Mouse (Mus musculus) adrenal gland, adult 2 months (tissue): ENCODE measurements around the gene Gm20518. TPM values are rescaled to one million over a fixed set of nuclear protein-coding genes. Genes with fewer than 3 reads are reported as not detected.

ENCODE experiments used
- DNase-seq: peaks from one replicate; pipeline ENCODE4 v3.0.0; 2021
- long read RNA-seq: library from polyadenylated mRNA; stranded (forward); transcript quantifications from one replicate; pipeline ENCODE4 v2.0.0, GENCODE M21; 2021
- polyA plus RNA-seq: library from polyadenylated mRNA; depleted of rRNA; stranded (reverse); fragments of >200 nt; gene quantifications from 2 replicates; pipeline ENCODE4 v1.2.3, GENCODE M21; 2012; rRNA removed
- total RNA-seq, 2 experiments: library from RNA; stranded (reverse); gene quantifications; 2 replicates each; pipeline ENCODE4 v1.2.3; 2021

The Gm20518 gene
- total RNA-seq (under 1 TPM in 1 of 2 experiments, not detected in 1; 0.09 TPM), polyA plus RNA-seq (0.58 and 0.67 TPM in 2 replicates)
- long read RNA-seq, partial matches to known transcripts = 1 of 9 reads
- long read RNA-seq, other reads (novel, unspliced or antisense) = 8 of 9 reads

DNA sequence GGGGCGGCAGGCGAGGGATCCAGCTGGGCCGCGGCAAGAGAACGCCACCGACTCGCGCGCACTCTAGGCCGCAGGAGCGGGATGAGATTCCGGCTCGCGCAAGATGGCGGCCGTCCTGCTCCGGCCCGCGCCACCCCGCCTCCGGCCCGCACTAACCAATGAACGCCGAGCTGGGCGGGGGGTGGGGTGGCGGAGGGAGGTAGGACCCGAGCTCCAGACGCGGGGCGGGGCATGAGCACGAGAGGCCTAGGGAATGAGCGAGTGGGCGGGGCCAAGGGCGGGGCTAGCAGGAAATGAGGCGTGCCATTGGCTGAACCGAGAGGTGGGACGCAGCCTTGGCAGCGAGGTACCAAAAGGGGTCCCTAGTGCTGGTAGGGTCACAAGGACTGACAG lies at the start of gene Gm20518:
Gene Gm20518, minus strand, starts transcription at position 105 of the 393 bp plus-strand sequence.
- peak; percentile 99 for DNase-seq

- DNase-seq = no peak
Measured at GRCm38 (mm10) chr16:17939255-17939751, 47.8 kb upstream of the Gm20518 start.

DNA sequence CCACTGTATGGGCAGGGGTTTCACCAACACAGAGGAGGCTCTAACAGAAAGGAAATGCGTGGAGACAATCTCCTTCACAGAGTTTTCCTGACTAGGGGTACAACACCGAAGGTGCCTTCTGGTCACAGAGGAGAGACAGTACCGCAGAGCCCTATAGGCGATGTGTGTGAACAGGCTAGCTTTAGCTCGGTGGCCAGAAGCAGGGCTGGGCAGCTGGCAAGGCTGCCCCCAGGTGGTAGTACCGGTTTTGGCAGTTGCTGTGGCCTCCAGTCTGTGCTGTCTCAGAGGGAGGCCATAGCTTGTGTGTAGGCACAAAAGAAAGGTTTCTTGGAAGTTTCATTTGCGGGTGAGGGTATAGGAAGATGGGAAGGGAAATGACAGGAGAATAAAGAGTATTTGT lies 47.4 kb upstream of the Gm20518 start:
- peak; percentile 76 for DNase-seq

DNA sequence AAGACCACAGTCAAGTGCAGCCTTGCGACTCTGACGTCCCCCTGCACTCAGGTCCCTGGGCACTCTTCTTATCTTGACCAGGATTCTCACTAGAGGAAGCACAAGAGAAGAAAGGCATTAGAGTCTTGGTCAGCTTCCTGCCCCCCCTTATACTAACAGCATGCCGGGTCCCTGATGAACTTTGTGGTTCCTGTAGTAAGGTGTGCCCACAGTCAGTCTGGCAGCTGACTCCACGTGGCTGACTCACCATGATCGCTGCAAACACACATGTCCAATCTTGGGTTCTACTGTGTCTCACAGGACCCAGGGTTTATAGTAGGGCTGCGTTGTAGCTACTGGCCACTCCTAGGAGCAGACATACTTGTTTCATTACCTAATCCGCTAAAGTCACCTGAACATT lies 46.7 kb upstream of the Gm20518 start:
- no peak for DNase-seq

DNA sequence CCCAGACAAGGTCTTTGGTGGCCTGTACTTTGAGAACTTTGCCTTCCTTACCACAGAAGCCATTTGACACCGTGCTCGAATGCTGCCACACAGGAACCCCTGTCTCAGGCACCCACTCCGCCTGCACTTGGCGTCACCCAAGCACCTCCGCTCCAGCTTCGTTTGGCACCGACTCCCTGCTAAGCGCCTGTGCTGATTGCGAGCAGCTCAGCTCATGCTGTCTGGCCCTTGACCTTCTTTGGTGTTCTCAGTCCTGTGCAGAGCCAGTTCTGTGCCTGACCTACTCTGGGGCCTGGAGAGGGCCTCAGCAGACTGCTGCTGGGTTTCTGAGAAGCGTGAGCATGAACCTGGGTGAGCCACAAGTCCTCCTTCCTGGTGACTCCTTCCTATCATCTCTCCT lies 45.3 kb upstream of the Gm20518 start:
- DNase-seq = peak; percentile 36

GRCm38 (mm10) chr16:17934445-17934910 lies 43.0 kb upstream of the Gm20518 start:
- peak; percentile 46 for DNase-seq

DNA sequence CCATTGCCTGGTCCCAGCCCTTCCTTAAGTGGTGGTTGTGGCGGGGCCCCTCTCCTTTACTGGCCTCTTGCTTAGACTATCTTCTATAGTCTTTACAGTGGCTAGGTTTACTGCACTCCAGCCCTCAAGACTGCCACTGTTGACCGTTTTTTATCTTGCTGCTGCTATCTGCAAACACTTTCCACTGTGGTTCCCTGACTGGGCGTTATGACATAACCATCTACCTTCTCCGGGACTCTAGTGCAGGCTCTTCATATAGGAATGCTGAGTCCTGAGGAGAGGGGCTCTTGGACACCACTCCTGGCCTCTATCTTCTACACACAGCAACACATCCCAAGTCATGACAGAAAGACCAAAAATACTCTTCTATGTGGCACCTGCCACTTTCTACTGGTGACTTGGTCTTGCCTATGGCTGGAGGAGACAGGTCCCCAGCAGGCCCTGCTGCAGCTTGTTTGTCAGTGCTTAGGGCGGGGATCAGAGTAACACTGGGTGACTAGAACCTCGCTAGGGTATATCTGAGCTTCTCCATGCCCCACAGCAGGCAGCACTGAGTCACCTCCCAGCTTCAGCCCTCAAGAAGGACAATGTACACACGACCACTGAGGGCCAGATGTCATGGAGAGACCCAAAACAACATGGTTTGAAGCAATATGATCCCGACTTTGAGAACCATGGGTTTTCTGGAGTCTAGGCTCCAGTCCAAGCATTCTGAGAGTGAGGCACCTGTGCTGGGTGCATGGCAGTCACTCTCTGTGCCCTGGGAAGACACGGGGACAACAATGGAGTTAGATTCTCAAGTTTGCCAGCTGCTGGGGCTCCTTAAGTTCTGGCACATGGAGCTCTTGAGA lies 42.3 kb upstream of the Gm20518 start:
- no peak for DNase-seq

DNA sequence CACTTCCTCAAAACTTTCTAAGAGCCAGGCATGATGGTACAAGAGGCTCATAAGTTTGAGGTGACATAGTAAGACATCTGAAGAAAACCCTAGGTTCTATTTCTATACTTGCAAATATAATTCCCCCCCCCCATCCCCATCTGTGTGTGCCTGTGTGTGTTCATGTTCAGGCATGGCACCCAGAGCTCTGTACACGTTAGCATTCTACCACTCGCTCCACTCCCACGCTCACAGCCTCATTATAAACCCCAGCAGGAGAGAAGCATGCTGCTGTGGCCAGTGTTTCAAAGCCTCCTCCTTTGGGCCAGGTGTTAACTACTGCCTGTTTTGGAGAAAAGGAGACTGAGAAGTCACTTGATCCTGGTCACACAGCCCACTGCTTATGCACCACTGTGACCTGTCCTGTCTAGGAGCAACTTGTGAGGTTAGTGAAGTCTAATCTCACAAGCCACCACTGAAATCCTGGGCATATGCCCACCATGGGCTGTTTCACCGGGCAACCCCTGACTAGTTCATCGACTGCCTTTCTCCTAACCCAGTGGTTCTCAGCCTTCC lies 40.5 kb upstream of the Gm20518 start:
- DNase-seq = no peak

DNA sequence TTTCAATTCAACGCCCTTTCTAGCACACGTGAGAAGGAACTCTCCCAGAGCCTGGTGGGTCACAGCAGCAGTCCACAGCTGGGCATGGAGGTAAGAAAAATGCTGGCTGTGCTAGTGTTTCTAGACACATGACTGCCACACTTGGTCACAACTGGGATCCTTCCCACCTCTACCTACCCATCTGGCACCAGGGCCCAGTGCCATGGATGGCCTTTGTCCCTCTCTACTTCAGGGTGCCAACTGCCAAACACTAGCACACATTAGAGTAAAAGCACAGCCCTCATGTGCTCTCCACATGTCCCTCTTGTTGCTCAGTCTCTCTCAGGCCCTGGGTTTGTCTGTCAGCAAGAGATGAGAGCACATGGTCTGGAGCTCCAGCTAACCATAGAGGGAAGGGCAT lies 38.2 kb upstream of the Gm20518 start:
- no peak for DNase-seq

GRCm38 (mm10) chr16:17929211-17929610 lies 37.7 kb upstream of the Gm20518 start:
- no peak for DNase-seq

DNA sequence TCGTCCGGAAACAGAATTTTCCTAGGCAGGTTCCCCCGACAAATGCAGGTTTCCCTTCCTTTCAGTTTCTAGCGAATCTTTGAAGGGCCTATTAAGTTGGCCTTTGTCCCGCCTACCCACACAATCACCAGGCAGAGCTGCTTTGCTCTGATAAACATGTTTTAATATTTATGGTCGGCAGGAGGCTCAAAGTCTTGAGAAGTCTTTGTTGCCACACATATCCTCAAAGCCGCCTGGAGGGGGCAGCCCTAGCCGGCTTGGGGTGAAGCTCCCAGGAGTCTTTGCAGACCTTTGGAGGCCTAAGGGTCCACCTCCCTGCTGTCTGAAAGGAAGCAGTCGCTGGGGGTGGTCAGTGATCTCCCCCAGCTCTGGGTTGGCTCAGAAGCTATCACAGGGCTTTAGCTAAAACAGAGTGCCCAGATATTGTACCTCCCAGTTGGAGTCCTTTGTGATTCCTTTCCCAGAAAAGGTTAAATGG lies 37.2 kb upstream of the Gm20518 start:
- DNase-seq = peak; percentile 83

- peak; percentile 91 for DNase-seq
Measured at GRCm38 (mm10) chr16:17928087-17928580, 36.7 kb upstream of the Gm20518 start, which contains the start of gene Slc25a1. TSS of gene Slc25a1 (minus strand) at chr16:17928219.

- DNase-seq = no peak
Measured at GRCm38 (mm10) chr16:17927351-17928082, 36.0 kb upstream of the Gm20518 start.

- no peak for DNase-seq
Measured at GRCm38 (mm10) chr16:17922163-17922538, 30.7 kb upstream of the Gm20518 start.

- DNase-seq = peak; percentile 96
Measured at GRCm38 (mm10) chr16:17921325-17922162, 30.1 kb upstream of the Gm20518 start.

GRCm38 (mm10) chr16:17920586-17920985 lies 29.1 kb upstream of the Gm20518 start:
- DNase-seq = no peak

GRCm38 (mm10) chr16:17914307-17915249 lies 23.1 kb upstream of the Gm20518 start, which contains the start of gene Gsc2:
TSS of gene Gsc2 (minus strand) at chr16:17915059.
- peak; percentile 46 for DNase-seq

GRCm38 (mm10) chr16:17911052-17911595 lies 19.7 kb upstream of the Gm20518 start, which contains the start of gene Ess2:
TSS of gene Ess2 (minus strand) at chr16:17911348.
- DNase-seq = peak; percentile 93

- no peak for DNase-seq
Measured at GRCm38 (mm10) chr16:17898462-17898861, 7.0 kb upstream of the Gm20518 start, which contains the start of the genes Dgcr2 and Tssk2. TSS of gene Dgcr2 (minus strand) at chr16:17898562. TSS of gene Tssk2 (plus strand) at chr16:17898637.
